Mouse (Mus musculus): ENCODE measurements around the gene Rnf114. TPM values are rescaled to one million over a fixed set of nuclear protein-coding genes. Genes with fewer than 3 reads are reported as not detected.

Rnf114 gene
- polyA plus RNA-seq, 1 experiment from 2014 or later: 131 TPM

- Histone ChIP-seq H3K36me3 (replicated peaks) (no peaks in the 10 kb centered on the region), H3K4me3 (no peak overlapping the region), H3K9ac (no peak overlapping the region), H3K9me3 (no peaks in the 10 kb centered on the region), H3K27me3 (replicated peaks) (no peaks in the 10 kb centered on the region), H3K4me2 (peak overlapping the region; percentile 26; the same call in 1 of the 2 replicates), H3K4me1 (peaks cover 5% of the 10 kb centered on the region; the same call in 1 of the 2 replicates), H3K27ac (no peak overlapping the region)
- 20% methylated on average over 19 of the region's 19 CpGs for WGBS
- no peak for ATAC-seq (replicated peaks)
Observed at GRCm38 (mm10) chr2:167565682-167566081, 73.2 kb downstream of the Rnf114 start.

Other genes starting within 250 kb of the Rnf114 start
- 28.3 and 31.8 TPM in 2 replicates for gene B4galt5, start 143.5 kb upstream of the Rnf114 start, polyA plus RNA-seq (2015; fragmentation: Nextera tagmentation; extraction: Ambion mirVana)
- gene Slc9a8, start 70.9 kb upstream of the Rnf114 start, polyA plus RNA-seq (2015; fragmentation: Nextera tagmentation; extraction: Ambion mirVana): 20.2 and 23.2 TPM in 2 replicates
- gene Spata2, start 242 bp downstream of the Rnf114 start, polyA plus RNA-seq (2015; fragmentation: Nextera tagmentation; extraction: Ambion mirVana): 34.3 and 34.7 TPM in 2 replicates
- 5.1 and 6.4 TPM in 2 replicates for gene Snai1, start 45.5 kb downstream of the Rnf114 start, polyA plus RNA-seq (2015; fragmentation: Nextera tagmentation; extraction: Ambion mirVana)
- 327 TPM in 2 replicates for gene Ube2v1, start 139.4 kb downstream of the Rnf114 start, polyA plus RNA-seq (2015; fragmentation: Nextera tagmentation; extraction: Ambion mirVana)
- 10.5 and 10.7 TPM in 2 replicates for gene Gm20431, start 168.9 kb downstream of the Rnf114 start, polyA plus RNA-seq (2015; fragmentation: Nextera tagmentation; extraction: Ambion mirVana)
- gene Cebpb, start 196.3 kb downstream of the Rnf114 start, polyA plus RNA-seq (2015; fragmentation: Nextera tagmentation; extraction: Ambion mirVana): 1.3 and 2.0 TPM in 2 replicates
- 33.4 and 37.9 TPM in 2 replicates for gene Tmem189, start 197.2 kb downstream of the Rnf114 start, polyA plus RNA-seq (2015; fragmentation: Nextera tagmentation; extraction: Ambion mirVana)